Mouse (Mus musculus): ENCODE data around the gene Slc25a26.

- no peak for TF ChIP-seq EP300 (optimal IDR thresholded peaks at IDR 0.05)
- no peak for TF ChIP-seq CTCF (IDR thresholded peaks at IDR 0.05; ENCODE audit: low read depth)
Observed at GRCm38 (mm10) chr6:94627714-94628595, 127.8 kb downstream of the Slc25a26 start.
